Mouse (Mus musculus): Measurements from ENCODE around the gene Cfap61. TPM values are rescaled to one million over a fixed set of nuclear protein-coding genes. Genes with fewer than 3 reads are reported as not detected.
A peak's percentile ranks its signal among the peaks of the same experiment; 100 is the strongest.

The Cfap61 gene
- polyA plus RNA-seq (2012; rRNA removed) (0.06 TPM in 1 of 2 replicates, not detected in the other), polyA plus RNA-seq (2014; fragmentation: Nextera tagmentation; extraction: Ambion mirVana) (not detected in 2 replicates)

- TF ChIP-seq EP300 (IDR thresholded peaks at IDR 0.05; ENCODE audit: low read depth) (no peak), CTCF (IDR thresholded peaks at IDR 0.05; ENCODE audit: low read depth) (no peak)
- Histone ChIP-seq H3K9me3 (ENCODE audit: control insufficient read depth, low read length) (no peaks in the 10 kb centered on the region), H3K9ac (replicated peaks) (peak within 1 kb of the TSS; percentile 84), H3K4me2 (ENCODE audit: low read depth) (peak within 1 kb of the TSS; percentile 89), H3K4me3 (ENCODE audit: insufficient read depth in 1 of 2, low read depth in 2 of 2, low read length in 2 of 2) (peak within 1 kb of the TSS; percentile 79 to 93), H3K4me1 (replicated peaks; ENCODE audit: control insufficient read depth in 2 of 2, insufficient read depth in 2 of 2, low read length in 1 of 2) (peaks cover 5 to 8% of the 10 kb centered on the region in 2 experiments; a peak in 2 of 4 replicates), H3K27ac (peak within 1 kb of the TSS; percentile 54), H3K36me3 (replicated peaks; ENCODE audit: control insufficient read depth, insufficient read depth, low read depth) (peaks cover 14% of the 10 kb centered on the region), H3K27me3 (ENCODE audit: control insufficient read depth, insufficient read depth, low read length) (no peaks in the 10 kb centered on the region)
- DNase-seq (ENCODE audit: low read depth in 3 of 3, low spot score in 3 of 3), result peak; percentile 88 to 90 (median 89)
- under 1% methylated on average over 61 of the region's 61 CpGs for WGBS (ENCODE audit: insufficient replicate concordance)
- ATAC-seq (ENCODE audit: insufficient read depth), result peak; percentile 98
Measured at GRCm38 (mm10) chr2:145934339-145935231, at the start of gene Cfap61, which contains the start of gene Crnkl1. Cfap61 (plus strand) TSS chr2:145934784. Crnkl1 (minus strand) TSS chr2:145935014.

- Histone ChIP-seq H3K4me3 (ENCODE audit: insufficient read depth in 1 of 2, low read depth in 2 of 2, low read length in 2 of 2) (no peak overlapping the region), H3K9me3 (ENCODE audit: control insufficient read depth, low read length) (no peaks in the 10 kb centered on the region), H3K27me3 (ENCODE audit: control insufficient read depth, insufficient read depth, low read length) (no peaks in the 10 kb centered on the region), H3K36me3 (replicated peaks; ENCODE audit: control insufficient read depth, insufficient read depth, low read depth) (no peaks in the 10 kb centered on the region), H3K4me1 (replicated peaks; ENCODE audit: control insufficient read depth in 2 of 2, insufficient read depth in 2 of 2, low read length in 1 of 2) (peaks cover 0 to 8% of the 10 kb centered on the region in 2 experiments; a peak in 2 of 4 replicates), H3K9ac (replicated peaks) (no peak overlapping the region), H3K4me2 (ENCODE audit: low read depth) (no peak overlapping the region), H3K27ac (no peak overlapping the region)
- ATAC-seq (ENCODE audit: insufficient read depth) (no peak), DNase-seq (ENCODE audit: low read depth in 3 of 3, low spot score in 3 of 3) (no peak)
- no peak for TF ChIP-seq EP300 (IDR thresholded peaks at IDR 0.05; ENCODE audit: low read depth)
- TF ChIP-seq CTCF (IDR thresholded peaks at IDR 0.05; ENCODE audit: low read depth), result no peak
- 58% methylated on average over 14 of the region's 14 CpGs for WGBS (ENCODE audit: insufficient replicate concordance)
Measured at GRCm38 (mm10) chr2:145884913-145885785, 49.4 kb upstream of the Cfap61 start.

GRCm38 (mm10) chr2:145887937-145888765, 46.4 kb upstream of the Cfap61 start:
- Histone ChIP-seq H3K27me3 (ENCODE audit: control insufficient read depth, insufficient read depth, low read length) (no peaks in the 10 kb centered on the region), H3K4me3 (ENCODE audit: insufficient read depth in 1 of 2, low read depth in 2 of 2, low read length in 2 of 2) (no peak overlapping the region), H3K27ac (no peak overlapping the region), H3K4me1 (replicated peaks; ENCODE audit: control insufficient read depth in 2 of 2, insufficient read depth in 2 of 2, low read length in 1 of 2) (peaks cover 0 to 8% of the 10 kb centered on the region in 2 experiments; a peak in 2 of 4 replicates), H3K9me3 (ENCODE audit: control insufficient read depth, low read length) (no peaks in the 10 kb centered on the region), H3K4me2 (ENCODE audit: low read depth) (no peak overlapping the region), H3K36me3 (replicated peaks; ENCODE audit: control insufficient read depth, insufficient read depth, low read depth) (no peaks in the 10 kb centered on the region), H3K9ac (replicated peaks) (no peak overlapping the region)
- ATAC-seq (ENCODE audit: insufficient read depth) (peak; percentile 54; the same call in 1 of the 2 replicates), DNase-seq (ENCODE audit: low read depth in 3 of 3, low spot score in 3 of 3) (peak in 2 of 3 experiments; percentile 19 to 30)
- 48% methylated on average over 14 of the region's 14 CpGs for WGBS (ENCODE audit: insufficient replicate concordance)
- TF ChIP-seq EP300 (IDR thresholded peaks at IDR 0.05; ENCODE audit: low read depth) (no peak), CTCF (IDR thresholded peaks at IDR 0.05; ENCODE audit: low read depth) (peak; percentile 47)

- Histone ChIP-seq H3K27me3 (ENCODE audit: control insufficient read depth, insufficient read depth, low read length) (no peaks in the 10 kb centered on the region), H3K36me3 (replicated peaks; ENCODE audit: control insufficient read depth, insufficient read depth, low read depth) (no peaks in the 10 kb centered on the region), H3K9ac (replicated peaks) (no peak overlapping the region), H3K4me1 (replicated peaks; ENCODE audit: control insufficient read depth in 2 of 2, insufficient read depth in 2 of 2, low read length in 1 of 2) (peaks cover 0 to 8% of the 10 kb centered on the region in 2 experiments; a peak in 2 of 4 replicates), H3K4me3 (ENCODE audit: insufficient read depth in 1 of 2, low read depth in 2 of 2, low read length in 2 of 2) (no peak overlapping the region), H3K9me3 (ENCODE audit: control insufficient read depth, low read length) (no peaks in the 10 kb centered on the region), H3K27ac (no peak overlapping the region), H3K4me2 (ENCODE audit: low read depth) (no peak overlapping the region)
- DNase-seq (ENCODE audit: low read depth in 3 of 3, low spot score in 3 of 3) (no peak), ATAC-seq (ENCODE audit: insufficient read depth) (no peak)
- no peak for TF ChIP-seq EP300 (IDR thresholded peaks at IDR 0.05; ENCODE audit: low read depth)
- no peak for TF ChIP-seq CTCF (IDR thresholded peaks at IDR 0.05; ENCODE audit: low read depth)
- 51% methylated on average over 6 of the region's 6 CpGs for WGBS (ENCODE audit: insufficient replicate concordance)
Measured at GRCm38 (mm10) chr2:145888766-145889480, 45.7 kb upstream of the Cfap61 start.
